In the genomic region with DNA sequence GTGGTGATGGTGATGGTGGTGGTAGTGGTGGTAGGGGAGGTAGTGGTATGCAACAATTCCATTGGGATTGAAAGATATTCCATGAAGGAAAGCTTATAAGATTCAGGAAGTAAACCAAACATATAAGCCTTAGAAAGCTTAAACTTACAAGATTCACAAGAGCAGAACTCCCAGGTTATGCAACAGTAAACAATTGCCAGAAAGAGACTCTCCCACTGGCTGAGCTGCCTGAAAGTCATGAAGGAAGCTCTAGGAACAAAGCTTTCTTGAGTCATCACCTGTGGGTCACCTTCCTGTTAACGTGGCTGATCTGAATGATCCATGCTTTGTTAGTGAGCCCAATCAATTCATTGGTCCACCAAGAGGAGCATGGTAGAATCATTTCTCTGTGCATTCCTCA, we compare ENCODE assay signal across 20 mouse cellular contexts.
DNase-seq lines count a peak whose midpoint lies in the region; ATAC-seq and TF ChIP-seq lines count a peak whose summit lies in the region.
"Had no signal": no experiment of that assay in that cellular context is flagged by ENCODE, and none has a peak within 500 bp of the region (broad histone marks: within the 10 kb centered on the region; RNA-seq: fewer than 3 reads in every experiment).

No protein-coding gene starts in this region.

- H3K27ac ChIP-seq in layer of hippocampus, adult 2 months, result peak overlapping the region; percentile 76; the same call in 1 of the 2 replicates

- no peak for DNase-seq in frontal cortex, postnatal 25 days (ENCODE audit: low spot score in 2 of 2)
- DNase-seq in layer of hippocampus, adult 2 months (ENCODE audit: low spot score in 2 of 2), result no peak
- no peak for DNase-seq in layer of hippocampus, adult 18-20 months (ENCODE audit: low spot score in 2 of 2)
- peak; percentile 55 for DNase-seq in brain, adult 2 months (ENCODE audit: low read depth, low spot score)
- no peak for DNase-seq in left cerebral cortex, adult 11 months (ENCODE audit: low spot score)
- DNase-seq: adrenal gland, adult 2 months; adrenal gland, adult 8-10 months; adrenal gland, postnatal 10 days; adrenal gland, postnatal 14 days; adrenal gland, postnatal 25 days; adrenal gland, postnatal 36 days; B cell, adult 2 months; cerebellum, adult 11 months; cerebellum, adult 11-12 months; cerebellum, adult 18-20 months; cerebellum, adult 2 months had no signal

- no peak for TF ChIP-seq CTCF in layer of hippocampus, adult 2 months (conservative IDR thresholded peaks at IDR 0.05)

- H3K4me3 ChIP-seq in layer of hippocampus, adult 2 months, result no peak overlapping the region

- ATAC-seq in frontal cortex, adult (ENCODE audit: low TSS enrichment), result peak; percentile 60; the same call in 1 of the 2 replicates
- ATAC-seq: activated CD4-positive, CD25-positive, alpha-beta regulatory T cell, adult 4 months; CD4-positive, CD25-positive, alpha-beta regulatory T cell, adult 4 months; Patski had no signal
